Mouse (Mus musculus) ovary, adult 18-20 months (tissue): ENCODE measurements at regions not wholly inside any gene's neighbourhood (a gene's known extent, or its start where the extent isn't known, plus 50 kb on each side); places are given as distances from the start of the nearest gene placed in this dataset.

Experiments used
- DNase-seq: peaks from one replicate; pipeline ENCODE4 v3.0.0; 2022; ENCODE audit warnings: low spot score, mixed read lengths

DNA sequence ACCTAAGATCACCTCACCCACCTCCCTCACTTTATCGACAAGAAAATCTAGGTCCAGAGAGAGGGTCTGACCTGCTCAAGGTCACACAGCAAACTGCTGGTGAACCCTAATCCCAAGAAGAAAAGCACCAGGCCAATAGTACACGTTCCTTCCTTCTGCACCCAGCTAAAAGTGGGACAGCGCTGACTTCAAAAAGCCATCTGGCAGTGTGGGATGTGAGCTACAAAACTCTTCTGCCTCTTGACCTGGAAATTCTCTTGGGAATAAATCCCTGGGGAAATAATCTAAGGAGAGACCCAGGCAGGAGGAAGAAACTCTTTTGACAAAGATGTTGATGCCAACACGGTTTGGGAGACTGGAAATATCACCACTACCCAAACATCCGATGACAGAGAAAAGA, 175.4 kb downstream of the Cct6b start:
- no peak for DNase-seq

DNA sequence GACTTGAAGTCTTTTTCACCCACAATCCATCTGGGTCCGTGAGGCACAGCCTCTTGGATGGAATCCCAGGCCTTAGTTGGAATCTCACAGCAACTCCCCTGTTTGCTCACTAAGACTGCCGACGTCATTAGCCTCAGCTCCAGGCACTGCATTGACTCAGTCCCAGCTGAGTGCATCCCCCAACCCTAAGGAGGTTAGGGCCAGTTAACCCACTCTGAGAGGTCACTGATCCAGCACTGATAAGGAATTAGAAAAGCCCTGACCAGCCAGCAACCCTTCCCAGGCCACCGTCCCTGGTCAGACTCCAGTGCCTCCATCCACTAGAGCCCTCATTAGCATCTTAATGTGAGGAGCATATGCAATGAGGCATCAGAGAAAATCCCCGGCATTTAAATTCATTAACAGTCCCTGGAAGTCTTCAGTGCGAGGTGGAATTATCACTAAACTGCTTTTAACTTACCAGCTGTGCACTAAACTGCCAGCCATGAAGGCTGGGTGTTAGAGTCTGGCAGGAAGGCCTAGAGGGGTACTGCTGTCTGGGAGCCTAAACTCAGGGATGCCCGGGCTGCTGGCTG, 184.2 kb downstream of the Cct6b start:
- DNase-seq = no peak

DNA sequence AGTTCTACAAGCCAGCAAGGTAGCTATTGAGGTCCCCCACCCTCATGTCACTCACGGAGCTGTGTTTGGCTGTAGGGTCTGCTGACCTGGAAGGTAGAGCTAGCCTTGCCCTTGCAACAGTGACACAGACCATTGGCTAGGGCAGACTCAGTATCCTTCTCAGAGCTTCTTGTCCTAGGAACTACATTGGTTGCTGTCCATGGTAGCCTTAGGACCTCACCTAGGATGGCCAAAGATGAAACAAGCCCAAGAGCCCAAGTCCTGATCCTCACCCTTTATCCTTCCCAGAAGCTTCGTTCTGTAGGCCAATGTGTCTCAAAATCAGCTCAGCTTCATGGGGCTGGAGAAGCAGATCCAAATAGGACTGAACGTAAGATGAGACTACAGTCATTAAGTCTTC, 187.3 kb downstream of the Tmem132e start:
- DNase-seq = no peak

DNA sequence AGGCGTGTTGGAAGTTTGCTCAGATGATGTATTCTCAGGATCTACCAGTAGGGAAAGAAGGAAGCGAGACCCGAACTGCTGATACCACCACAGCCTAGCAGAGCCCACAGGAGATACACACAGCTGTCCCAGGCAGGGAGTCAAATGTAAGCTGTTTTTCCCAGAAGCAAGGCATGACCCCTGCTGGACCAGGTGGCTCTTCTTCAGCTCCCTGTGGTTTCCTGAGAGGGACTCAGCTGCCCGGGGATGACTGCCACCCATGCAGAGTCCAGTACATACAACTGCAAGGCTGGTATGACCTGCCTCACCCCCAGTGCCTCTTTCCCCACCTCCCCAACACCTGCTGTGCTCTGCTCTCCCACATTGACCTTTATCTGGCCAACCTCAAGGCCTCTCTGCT, 184.4 kb downstream of the Tmem132e start:
- DNase-seq = no peak

DNA sequence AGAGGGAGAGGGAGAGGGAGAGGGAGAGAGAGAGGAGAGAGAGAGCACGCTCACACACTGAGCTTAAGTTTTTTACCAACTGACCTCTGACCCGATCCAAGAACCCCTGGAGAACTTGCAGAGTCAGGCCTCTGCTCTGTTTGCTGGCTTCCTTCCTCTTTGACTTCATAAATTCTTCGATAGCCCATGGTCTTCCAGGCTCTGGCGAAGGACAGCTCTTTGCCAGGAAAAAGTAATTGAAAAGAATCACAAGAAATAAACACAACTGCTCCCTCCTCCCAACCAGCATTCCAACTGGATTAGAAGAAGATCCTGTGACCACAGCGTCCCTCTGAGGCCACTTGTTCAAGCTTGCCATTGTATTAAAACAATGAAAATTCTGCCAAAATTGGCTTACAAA, 182.8 kb downstream of the Tmem132e start:
- no peak for DNase-seq

DNA sequence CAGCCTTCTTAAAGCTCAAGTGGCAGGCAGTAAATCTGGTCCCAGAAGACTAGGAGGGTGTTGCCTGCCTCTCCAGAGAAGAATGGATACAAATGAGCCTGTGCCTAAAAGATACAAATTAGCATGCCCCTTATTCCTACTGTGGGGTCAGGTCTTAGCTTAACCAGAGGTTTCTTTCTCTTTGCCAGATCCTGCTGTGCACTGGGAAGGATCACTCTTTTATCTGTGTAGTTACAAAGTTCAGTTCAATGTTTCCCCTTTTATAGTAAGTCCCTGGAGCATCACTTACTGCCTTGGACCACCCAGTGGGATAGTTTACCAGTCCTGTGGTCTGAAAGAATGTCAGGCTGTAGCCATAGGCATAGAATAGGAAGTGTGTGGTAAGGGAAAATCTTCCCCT, 181.1 kb downstream of the Tmem132e start:
- no peak for DNase-seq

DNA sequence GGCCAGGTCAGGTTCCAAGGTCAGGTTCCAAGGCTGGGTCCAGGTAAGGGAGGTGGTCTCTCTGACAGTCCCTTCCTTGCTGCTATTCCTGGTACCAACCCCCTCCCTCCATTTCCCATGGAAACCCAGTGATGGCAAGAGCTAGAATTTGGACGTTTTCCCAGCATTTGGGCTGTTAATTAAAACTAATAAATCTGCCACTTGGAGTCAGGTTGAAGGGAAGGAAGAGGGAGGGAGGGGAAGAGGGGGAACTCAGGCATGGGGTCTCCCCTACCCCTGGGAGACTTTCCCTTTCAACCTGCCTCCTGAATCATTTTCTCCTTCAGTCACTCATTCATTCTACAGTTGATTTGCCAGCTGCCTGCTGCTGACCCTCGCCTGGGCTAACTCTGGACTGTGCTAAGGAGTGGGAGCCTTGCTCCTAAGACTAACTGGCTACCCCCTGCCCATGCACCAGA, 179.5 kb downstream of the Tmem132e start:
- no peak for DNase-seq

DNA sequence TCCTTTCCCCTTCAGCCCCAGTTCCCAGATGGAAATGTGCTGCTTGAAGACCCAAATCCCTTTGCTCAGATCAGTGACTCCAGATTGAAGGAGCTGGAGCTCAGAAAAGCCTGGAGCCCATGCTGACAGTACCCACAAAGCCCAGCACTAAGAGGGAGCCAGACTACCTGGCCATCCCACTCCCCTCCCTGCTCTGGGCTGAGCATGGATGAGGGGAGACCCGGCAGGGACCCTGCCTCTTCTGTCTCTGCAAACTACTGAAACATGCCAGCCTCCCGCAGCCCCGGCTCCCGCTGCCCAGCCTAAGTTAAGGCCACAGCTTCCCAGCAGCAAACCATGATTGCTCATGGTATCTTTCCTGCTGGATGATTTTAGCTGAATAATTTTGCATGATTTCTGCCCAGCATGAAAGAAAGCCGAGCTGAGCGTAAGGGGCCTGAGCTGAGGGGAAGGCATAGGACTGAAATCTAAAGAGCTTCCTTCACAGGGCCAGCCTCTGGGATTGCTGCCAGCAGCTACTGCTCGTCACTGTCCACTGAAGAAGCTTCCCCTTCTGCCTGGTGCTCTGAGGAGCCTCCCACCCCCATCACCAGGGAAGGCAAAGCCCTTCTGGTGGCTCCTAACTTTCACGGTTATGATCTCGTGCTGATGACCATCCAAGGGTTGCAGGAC, 178.4 kb downstream of the Tmem132e start:
- no peak for DNase-seq

DNA sequence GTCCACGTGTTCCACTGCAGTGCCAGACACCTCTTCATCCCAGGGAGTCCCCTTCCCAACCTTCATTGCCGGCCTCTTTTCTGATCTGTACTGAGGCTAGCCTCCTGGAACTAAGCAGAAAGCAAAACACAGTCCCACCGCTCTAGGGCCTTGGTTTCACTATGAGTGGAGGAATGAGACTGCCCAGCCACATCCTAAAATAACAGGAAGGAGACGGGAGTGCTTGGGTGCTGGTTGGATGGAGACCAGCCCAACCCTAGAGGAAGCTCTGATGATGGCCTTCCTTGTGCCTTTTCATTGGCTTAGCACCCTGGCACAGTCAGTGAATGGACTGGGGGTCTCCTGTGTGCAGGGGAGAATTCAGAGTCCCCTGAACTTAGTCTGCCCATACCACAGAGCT, 177.4 kb downstream of the Tmem132e start:
- DNase-seq = no peak

DNA sequence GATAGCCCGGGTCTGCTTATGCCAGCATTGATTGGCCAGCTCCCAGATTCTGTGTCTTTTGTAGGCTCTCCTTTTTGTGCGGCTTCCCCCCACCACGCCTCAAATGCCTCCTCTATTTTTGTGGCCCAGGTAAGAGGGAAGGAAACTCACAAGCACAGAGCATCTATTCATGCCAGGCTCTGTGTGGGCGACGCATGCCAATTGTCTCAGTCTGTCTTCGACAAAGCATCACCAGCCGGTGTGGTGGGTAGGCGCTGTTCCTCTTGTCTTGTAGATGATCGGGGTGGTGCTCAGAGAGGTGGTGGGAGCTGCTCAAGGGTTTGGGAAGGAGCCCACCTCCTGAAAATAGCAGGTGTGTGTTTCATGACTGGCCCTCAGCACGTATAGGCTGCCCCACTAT, 175.5 kb downstream of the Tmem132e start:
- no peak for DNase-seq

DNA sequence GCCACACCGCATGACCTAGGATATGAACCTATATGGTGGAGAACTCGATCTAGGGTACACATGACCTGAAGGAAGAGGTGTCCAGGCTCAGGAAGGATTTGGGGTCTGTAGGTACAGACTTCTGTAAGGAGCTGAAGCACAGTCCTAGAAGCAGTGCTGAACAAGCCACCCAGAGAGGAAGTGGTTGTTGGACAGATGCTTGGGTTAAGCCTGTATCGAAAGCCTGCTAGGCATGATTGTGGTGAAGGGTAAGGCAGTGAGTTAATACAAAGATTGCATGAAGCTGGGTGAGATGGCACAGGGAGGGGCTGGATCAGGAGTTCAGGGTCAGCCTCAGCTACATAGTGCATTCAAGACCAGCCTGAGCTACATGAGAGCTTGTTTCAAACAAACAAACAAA, 153.3 kb downstream of the Tmem132e start:
- no peak for DNase-seq

DNA sequence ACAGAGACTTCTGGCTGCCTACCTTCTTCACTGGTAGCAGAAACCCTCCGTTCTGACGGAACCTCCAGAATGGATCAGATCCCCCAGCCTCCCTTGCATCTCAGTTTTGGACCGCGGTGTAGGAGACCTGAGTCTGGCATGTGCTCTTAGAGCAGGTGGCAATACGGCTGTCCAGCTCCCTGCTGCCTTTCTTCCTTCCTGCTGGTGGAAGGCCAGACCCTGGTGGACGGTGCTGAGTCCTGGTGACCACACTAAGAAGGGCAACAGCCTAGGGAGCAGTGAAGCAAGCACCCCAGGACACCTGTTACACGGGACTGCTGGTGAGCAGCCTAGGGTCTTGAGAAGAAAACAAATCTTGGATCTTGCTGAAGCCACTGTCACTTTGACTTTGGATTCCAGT, 152.7 kb downstream of the Tmem132e start:
- DNase-seq = no peak

DNA sequence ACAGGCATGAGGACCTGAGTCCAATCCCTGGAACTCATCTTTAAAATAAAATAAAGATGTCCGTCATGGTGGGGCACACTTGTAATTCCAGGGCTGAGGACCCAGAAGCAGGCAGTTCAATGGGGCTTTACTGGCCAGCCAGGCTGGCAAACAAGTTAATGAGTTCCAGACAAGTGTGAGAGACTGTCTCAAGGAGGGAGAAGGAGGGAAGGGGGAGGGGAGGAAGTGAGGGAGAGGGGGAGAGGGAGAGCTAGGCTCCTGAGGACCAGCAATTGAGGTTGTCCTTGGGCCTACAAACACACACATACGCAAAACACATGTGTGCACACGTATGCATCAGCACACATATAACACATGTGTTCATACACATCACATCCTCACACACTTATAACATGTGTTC, 149.2 kb downstream of the Tmem132e start:
- DNase-seq = no peak

DNA sequence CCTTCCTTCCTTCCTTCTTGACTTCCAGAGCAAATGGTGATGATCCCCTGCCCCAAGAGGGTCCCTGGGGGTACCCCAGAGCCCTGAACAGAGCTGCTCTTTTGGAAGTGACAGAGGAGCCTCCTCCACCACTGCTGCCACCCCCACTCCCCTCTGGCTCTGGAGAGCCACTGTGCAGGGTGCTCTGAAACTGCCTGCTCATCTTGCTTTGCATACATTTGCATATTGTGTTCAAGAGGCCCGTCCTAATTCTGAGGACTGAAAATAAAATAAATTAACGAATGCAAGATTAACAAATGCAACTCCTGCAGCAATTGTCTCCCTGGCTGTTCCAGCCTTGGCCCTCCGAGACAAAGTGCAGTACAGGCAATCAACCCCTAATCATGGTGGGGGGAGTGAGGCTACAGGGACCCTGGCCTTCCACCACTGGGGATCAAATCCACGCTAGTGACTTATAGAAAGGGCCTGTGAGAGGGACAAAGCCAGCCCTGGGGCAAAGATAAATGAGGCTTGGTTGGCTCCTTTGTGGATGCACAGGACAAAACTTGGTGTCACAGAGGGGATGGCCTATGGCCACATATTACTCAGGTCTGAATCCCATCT, 134.6 kb downstream of the Tmem132e start:
- no peak for DNase-seq

DNA sequence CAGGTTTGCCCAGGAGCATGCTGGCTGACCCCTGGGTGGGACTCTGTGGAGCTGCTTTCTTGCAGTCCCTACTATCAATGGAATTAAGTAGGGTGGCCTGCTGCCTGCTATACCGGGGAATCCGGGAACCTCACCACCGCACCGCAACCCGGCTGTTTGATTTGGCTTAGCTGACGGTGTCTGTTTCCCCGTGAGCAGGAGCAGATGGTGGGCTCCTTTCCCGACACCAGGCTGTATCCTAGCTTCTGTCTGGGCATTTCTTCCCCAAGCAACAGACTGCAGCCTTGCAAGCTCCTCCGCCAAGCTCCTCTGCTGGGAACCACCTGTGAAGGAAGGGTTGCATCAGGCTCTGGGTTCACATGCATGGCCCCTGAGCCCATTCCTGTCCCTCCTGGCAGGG, 132.7 kb downstream of the Tmem132e start:
- DNase-seq = no peak

DNA sequence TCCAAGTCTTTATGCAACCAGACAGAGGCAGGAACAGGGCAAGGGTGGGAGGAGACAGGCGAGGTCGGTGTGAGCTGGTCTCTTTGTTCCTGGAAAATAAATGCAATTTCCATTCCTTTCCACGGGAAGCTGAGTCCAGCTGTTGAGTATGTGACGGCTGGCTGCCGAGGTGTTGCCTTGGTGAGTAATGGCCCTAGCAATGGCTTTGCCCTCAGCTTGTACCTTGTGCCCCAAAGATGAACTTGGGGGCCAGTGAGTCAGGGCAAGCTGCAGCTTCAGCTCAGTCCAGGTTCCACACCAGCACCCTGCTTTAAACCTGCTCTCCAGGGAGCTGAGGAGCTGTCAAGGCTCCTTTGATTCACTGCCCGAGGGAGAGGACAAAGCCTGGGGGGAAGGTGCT, 130.0 kb downstream of the Tmem132e start:
- no peak for DNase-seq

DNA sequence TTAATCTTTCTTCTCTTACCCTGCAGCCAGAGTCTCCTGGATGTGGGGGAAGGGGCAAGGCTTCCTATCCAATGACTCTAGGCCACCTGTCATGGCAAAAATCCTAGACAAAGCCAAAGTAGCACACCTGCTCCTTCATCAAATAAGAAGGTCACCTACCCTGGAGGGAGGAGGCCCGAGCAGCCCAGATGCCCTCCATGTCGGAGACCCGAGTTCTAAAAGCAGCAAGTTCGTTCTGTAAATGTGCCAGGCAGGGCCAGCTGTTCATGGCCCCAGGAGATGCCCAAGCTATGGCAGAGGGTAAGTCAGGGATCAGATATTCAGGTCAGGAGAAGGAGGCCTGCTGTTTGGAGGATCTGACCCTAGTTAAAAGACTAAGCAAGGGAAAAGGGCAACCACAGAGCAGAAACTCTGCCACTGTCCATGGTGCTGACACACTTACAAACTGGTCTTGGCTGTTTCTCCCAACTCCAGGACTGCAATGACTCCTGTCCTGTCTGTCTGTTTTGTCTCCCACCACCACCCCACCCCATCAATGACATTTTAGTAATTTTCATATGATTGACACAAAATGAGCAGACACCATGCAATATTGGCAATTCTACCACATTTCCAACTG, 125.9 kb downstream of the Tmem132e start:
- no peak for DNase-seq

DNA sequence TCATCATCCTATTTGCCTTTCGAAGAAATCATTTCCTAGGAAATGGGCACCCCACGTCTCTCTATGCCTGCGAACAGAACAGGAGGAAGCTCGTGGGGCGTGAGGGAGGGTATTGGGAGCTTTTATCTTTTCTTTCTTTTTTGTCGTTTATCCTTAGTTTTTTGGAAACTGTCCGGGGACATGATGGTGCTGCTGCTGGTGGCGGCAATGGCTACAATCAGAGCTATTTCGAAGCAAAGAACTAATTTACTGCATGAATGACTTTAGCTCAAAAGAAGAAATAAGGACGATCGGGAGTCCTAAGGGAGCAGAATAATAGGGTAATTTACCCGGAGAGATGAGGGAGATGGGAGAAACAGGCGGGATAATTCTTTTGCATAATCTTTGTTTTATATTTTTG, 119.9 kb downstream of the Tmem132e start:
- DNase-seq = no peak
